Mouse (Mus musculus): ENCODE data around the gene Alkbh5. TPM values are rescaled to one million over a fixed set of nuclear protein-coding genes. Genes with fewer than 3 reads are reported as not detected.
A peak's percentile ranks its signal among the peaks of the same experiment; 100 is the strongest.

The Alkbh5 gene
- polyA plus RNA-seq, 1 experiment from 2014 or later = 19.1 TPM

GRCm38 (mm10) chr11:60526461-60526860, 9.7 kb upstream of the Alkbh5 start:
- no peaks in the 10 kb centered on the region for H3K27me3 ChIP-seq (ENCODE audit: insufficient read depth, low read length)
- no peak overlapping the region for H3K27ac ChIP-seq (ENCODE audit: low read depth)
- H3K36me3 ChIP-seq (replicated peaks; ENCODE audit: insufficient read depth, low read length) = no peaks in the 10 kb centered on the region
- no peak for ATAC-seq
- no peak overlapping the region for H3K4me2 ChIP-seq (ENCODE audit: low read depth, low read length)
- no peak overlapping the region for H3K9ac ChIP-seq (replicated peaks)
- no peak overlapping the region for H3K4me3 ChIP-seq (ENCODE audit: low read depth, low read length)
- no peaks in the 10 kb centered on the region for H3K9me3 ChIP-seq (ENCODE audit: low read length)
- TF ChIP-seq EP300 (IDR thresholded peaks at IDR 0.05; ENCODE audit: low read depth) (no peak), CTCF (IDR thresholded peaks at IDR 0.05; ENCODE audit: low read depth) (no peak)
- H3K4me1 ChIP-seq (ENCODE audit: insufficient read depth) = no peaks in the 10 kb centered on the region
- no peak for DNase-seq
- 72% methylated on average over 4 of the region's 4 CpGs for WGBS (ENCODE audit: insufficient replicate concordance)

- Histone ChIP-seq H3K9me3 (ENCODE audit: low read length) (no peaks in the 10 kb centered on the region), H3K4me2 (ENCODE audit: low read depth, low read length) (no peak overlapping the region), H3K27me3 (ENCODE audit: insufficient read depth, low read length) (no peaks in the 10 kb centered on the region), H3K36me3 (replicated peaks; ENCODE audit: insufficient read depth, low read length) (0 out of 2 replicates have a peak, but pooled peaks cover under 1% of the 10 kb centered on the region), H3K27ac (ENCODE audit: low read depth) (no peak overlapping the region), H3K4me1 (ENCODE audit: insufficient read depth) (peaks cover 20% of the 10 kb centered on the region), H3K9ac (replicated peaks) (no peak overlapping the region), H3K4me3 (ENCODE audit: low read depth, low read length) (no peak overlapping the region)
- ATAC-seq (no peak), DNase-seq (no peak)
- WGBS (ENCODE audit: insufficient replicate concordance) = 91% methylated on average over 2 of the region's 2 CpGs
- TF ChIP-seq EP300 (IDR thresholded peaks at IDR 0.05; ENCODE audit: low read depth) = no peak
- no peak for TF ChIP-seq CTCF (IDR thresholded peaks at IDR 0.05; ENCODE audit: low read depth)
These were observed 505 bp upstream of the Alkbh5 start for GRCm38 (mm10) chr11:60535676-60536075.

- peak; percentile 71 for ATAC-seq
- Histone ChIP-seq H3K4me1 (ENCODE audit: insufficient read depth) (peaks cover 31% of the 10 kb centered on the region), H3K4me2 (ENCODE audit: low read depth, low read length) (peak overlapping the region; percentile 98), H3K9me3 (ENCODE audit: low read length) (no peaks in the 10 kb centered on the region), H3K4me3 (ENCODE audit: low read depth, low read length) (peak overlapping the region; percentile 64), H3K27ac (ENCODE audit: low read depth) (peak overlapping the region; percentile 97), H3K9ac (replicated peaks) (peak overlapping the region; percentile 70), H3K36me3 (replicated peaks; ENCODE audit: insufficient read depth, low read length) (peaks cover 5% of the 10 kb centered on the region; the same call in 1 of the 2 replicates), H3K27me3 (ENCODE audit: insufficient read depth, low read length) (no peaks in the 10 kb centered on the region)
- WGBS (ENCODE audit: insufficient replicate concordance) = under 1% methylated on average over 37 of the region's 37 CpGs
- TF ChIP-seq CTCF (IDR thresholded peaks at IDR 0.05; ENCODE audit: low read depth) = peak; percentile 42
- peak; percentile 71; the same call in 1 of the 2 replicates for TF ChIP-seq EP300 (IDR thresholded peaks at IDR 0.05; ENCODE audit: low read depth)
- peak; percentile 91 for DNase-seq
These were observed 782 bp downstream of the Alkbh5 start for GRCm38 (mm10) chr11:60536859-60537467.

- peaks cover 35% of the 10 kb centered on the region for H3K4me1 ChIP-seq (ENCODE audit: insufficient read depth)
- H3K9ac ChIP-seq (replicated peaks) = peak overlapping the region; percentile 70
- H3K36me3 ChIP-seq (replicated peaks; ENCODE audit: insufficient read depth, low read length) = peaks cover 8% of the 10 kb centered on the region; the same call in 1 of the 2 replicates
- H3K27ac ChIP-seq (ENCODE audit: low read depth) = peak overlapping the region; percentile 97
- ATAC-seq = peak; percentile 87
- TF ChIP-seq CTCF (IDR thresholded peaks at IDR 0.05; ENCODE audit: low read depth) (peak; percentile 33; the same call in 1 of the 2 replicates), EP300 (IDR thresholded peaks at IDR 0.05; ENCODE audit: low read depth) (peak; percentile 26; the same call in 1 of the 2 replicates)
- H3K4me2 ChIP-seq (ENCODE audit: low read depth, low read length) = peak overlapping the region; percentile 98
- peak; percentile 96 for DNase-seq
- no peaks in the 10 kb centered on the region for H3K27me3 ChIP-seq (ENCODE audit: insufficient read depth, low read length)
- under 1% methylated on average over 86 of the region's 91 CpGs for WGBS (ENCODE audit: insufficient replicate concordance)
- H3K9me3 ChIP-seq (ENCODE audit: low read length) = no peaks in the 10 kb centered on the region
- H3K4me3 ChIP-seq (ENCODE audit: low read depth, low read length) = peak overlapping the region; percentile 64
These were observed 1.5 kb downstream of the Alkbh5 start for GRCm38 (mm10) chr11:60537468-60538347.

- WGBS (ENCODE audit: insufficient replicate concordance) = under 1% methylated on average over 79 of the region's 93 CpGs
- Histone ChIP-seq H3K4me2 (ENCODE audit: low read depth, low read length) (peak overlapping the region; percentile 98), H3K36me3 (replicated peaks; ENCODE audit: insufficient read depth, low read length) (peaks cover 8% of the 10 kb centered on the region; the same call in 1 of the 2 replicates), H3K4me3 (ENCODE audit: low read depth, low read length) (peak overlapping the region; percentile 64), H3K9me3 (ENCODE audit: low read length) (no peaks in the 10 kb centered on the region), H3K9ac (replicated peaks) (peak overlapping the region; percentile 70), H3K27ac (ENCODE audit: low read depth) (peak overlapping the region; percentile 97), H3K27me3 (ENCODE audit: insufficient read depth, low read length) (no peaks in the 10 kb centered on the region), H3K4me1 (ENCODE audit: insufficient read depth) (peaks cover 39% of the 10 kb centered on the region)
- DNase-seq = peak; percentile 71
- peak; percentile 20 for ATAC-seq
- TF ChIP-seq CTCF (IDR thresholded peaks at IDR 0.05; ENCODE audit: low read depth) = no peak
- TF ChIP-seq EP300 (IDR thresholded peaks at IDR 0.05; ENCODE audit: low read depth) = no peak
These were observed 2.4 kb downstream of the Alkbh5 start for GRCm38 (mm10) chr11:60538371-60539281.

Data from liver, postnatal 0 days (tissue).